Mouse (Mus musculus) ovary, adult 2 months (tissue): ENCODE results near the gene Vmn1r23. TPM values are rescaled to one million over a fixed set of nuclear protein-coding genes. Genes with fewer than 3 reads are reported as not detected.

Source experiments
- polyA plus RNA-seq: library from polyadenylated mRNA; depleted of rRNA; stranded (reverse); fragments of >200 nt; gene quantifications from 2 replicates; pipeline ENCODE4 v1.2.3, GENCODE M21; 2012; rRNA removed

Gene Vmn1r23
- not detected in 2 replicates for polyA plus RNA-seq

DNA sequence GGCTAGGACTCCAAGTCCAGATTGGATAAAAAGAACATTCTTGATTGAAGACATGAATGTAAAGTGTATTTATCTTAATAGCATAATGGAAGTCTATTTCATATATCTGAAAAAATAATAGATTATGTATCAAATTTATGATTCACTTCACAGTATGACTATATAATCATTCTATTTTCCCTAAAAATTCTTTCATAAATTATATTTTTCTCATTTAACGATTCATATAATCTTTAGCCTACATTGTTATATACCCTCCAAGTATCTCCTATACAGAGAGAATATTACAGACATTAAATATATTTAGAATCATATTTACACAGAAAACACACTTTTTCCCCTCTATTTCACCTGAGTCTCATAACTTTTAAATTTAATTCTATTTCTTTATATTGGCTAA, at the start of gene Vmn1r23:
Gene Vmn1r23 (minus strand): TSS at position 101 of the 400 bp plus-strand sequence.

DNA sequence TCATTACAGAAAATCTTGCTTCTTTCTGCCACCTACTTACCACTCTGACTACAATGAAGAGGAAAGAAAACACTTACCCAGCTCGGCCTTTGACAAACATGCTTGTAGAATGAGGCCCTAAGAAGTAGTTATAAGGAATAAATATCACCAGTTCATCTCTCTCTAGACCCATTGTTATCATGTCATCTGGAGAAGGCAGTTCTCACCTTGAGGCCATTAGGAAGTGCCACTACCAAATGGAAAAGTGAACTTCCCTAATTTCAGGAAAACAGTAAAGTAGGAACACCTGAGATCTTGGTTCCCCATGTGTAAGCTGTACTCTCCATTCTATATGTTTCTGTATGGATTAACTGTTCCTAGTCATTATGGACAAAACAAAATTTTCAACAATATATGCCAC, 34.8 kb upstream of the Vmn1r23 start, which contains the start of gene Vmn1r24:
Gene Vmn1r24 (minus strand): TSS at position 101 of the 400 bp plus-strand sequence.

DNA sequence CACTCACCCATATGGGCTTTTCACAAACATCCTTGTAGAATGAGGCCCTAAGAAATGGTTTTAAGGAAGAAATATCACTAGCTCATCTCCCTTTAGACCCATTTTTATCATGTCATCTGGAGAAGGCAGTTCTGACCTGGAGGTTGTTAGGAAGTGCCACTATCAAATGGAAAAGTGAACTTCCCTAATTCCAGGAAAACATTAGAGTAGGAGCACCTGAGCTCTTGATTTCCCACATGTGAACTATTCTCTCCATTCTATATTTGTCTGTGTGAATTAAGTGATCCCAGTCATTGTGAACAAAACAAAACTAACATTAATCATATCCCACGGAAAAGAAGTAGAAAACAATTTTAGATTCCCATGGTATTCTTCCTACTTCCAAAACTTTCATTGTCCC, 18.7 kb downstream of the Vmn1r23 start, which contains the start of gene Vmn1r22:
Gene Vmn1r22 (minus strand): TSS at position 101 of the 400 bp plus-strand sequence.

Other genes with a start within 250 kb of the Vmn1r23 start
- gene Pyurf, start 234.8 kb downstream of the Vmn1r23 start, polyA plus RNA-seq = 15.9 and 25.0 TPM in 2 replicates
- 3.7 and 4.7 TPM in 2 replicates for gene Lancl2, start 224.3 kb downstream of the Vmn1r23 start, polyA plus RNA-seq
- 20.7 and 23.0 TPM in 2 replicates for gene Vopp1, start 101.7 kb downstream of the Vmn1r23 start, polyA plus RNA-seq
- gene Vmn1r21, start 76.5 kb downstream of the Vmn1r23 start, polyA plus RNA-seq = not detected in 2 replicates
- not detected in 2 replicates for gene Vmn1r22, start 18.8 kb downstream of the Vmn1r23 start, polyA plus RNA-seq
- gene Vmn1r24, start 34.7 kb upstream of the Vmn1r23 start, polyA plus RNA-seq = not detected in 2 replicates
- gene Vmn1r25, start 54.0 kb upstream of the Vmn1r23 start, polyA plus RNA-seq = not detected in 2 replicates
- not detected in 2 replicates for gene Vmn1r26, start 88.3 kb upstream of the Vmn1r23 start, polyA plus RNA-seq